Mouse (Mus musculus): ENCODE results near the gene Polr2b. TPM values are rescaled to one million over a fixed set of nuclear protein-coding genes. Genes with fewer than 3 reads are reported as not detected.

The Polr2b gene
- polyA plus RNA-seq, 1 experiment from 2014 or later = 111 TPM

GRCm38 (mm10) chr5:77358347-77358746 is 48.4 kb downstream of the Polr2b start:
- 2% methylated on average over 10 of the region's 10 CpGs for WGBS
- H3K27me3 ChIP-seq (ENCODE audit: poor library complexity, severe bottlenecking) = peaks cover 34% of the 10 kb centered on the region
- H3K4me1 ChIP-seq = peaks cover 38% of the 10 kb centered on the region
- H3K4me3 ChIP-seq = peak overlapping the region; percentile 53
- H3K27ac ChIP-seq = peak overlapping the region; percentile 76
- H3K9me3 ChIP-seq = no peaks in the 10 kb centered on the region
- DNase-seq (ENCODE audit: extremely low spot score, low spot score) = peak; percentile 56
- no peaks in the 10 kb centered on the region for H3K36me3 ChIP-seq (replicated peaks)

- no peak for DNase-seq (ENCODE audit: extremely low spot score, low spot score)
- Histone ChIP-seq H3K9me3 (no peaks in the 10 kb centered on the region), H3K27ac (no peak overlapping the region), H3K4me3 (no peak overlapping the region), H3K36me3 (replicated peaks) (no peaks in the 10 kb centered on the region), H3K27me3 (ENCODE audit: poor library complexity, severe bottlenecking) (peaks cover 32% of the 10 kb centered on the region), H3K4me1 (peaks cover 26% of the 10 kb centered on the region)
- WGBS = 93% methylated on average over 4 of the region's 4 CpGs
Observed at GRCm38 (mm10) chr5:77359971-77360370, 50.0 kb downstream of the Polr2b start.

- H3K27me3 ChIP-seq (ENCODE audit: poor library complexity, severe bottlenecking) = peaks cover 21% of the 10 kb centered on the region
- no peak overlapping the region for H3K27ac ChIP-seq
- H3K9me3 ChIP-seq = no peaks in the 10 kb centered on the region
- no peaks in the 10 kb centered on the region for H3K36me3 ChIP-seq (replicated peaks)
- no peak for DNase-seq (ENCODE audit: extremely low spot score, low spot score)
- WGBS = 81% methylated on average over 4 of the region's 4 CpGs
- peaks cover 20% of the 10 kb centered on the region for H3K4me1 ChIP-seq
- H3K4me3 ChIP-seq = no peak overlapping the region
Observed at GRCm38 (mm10) chr5:77361006-77361405, 51.1 kb downstream of the Polr2b start.

GRCm38 (mm10) chr5:77362120-77362519 is 52.2 kb downstream of the Polr2b start:
- Histone ChIP-seq H3K4me1 (peaks cover 17% of the 10 kb centered on the region), H3K36me3 (replicated peaks) (no peaks in the 10 kb centered on the region), H3K9me3 (no peaks in the 10 kb centered on the region), H3K27me3 (ENCODE audit: poor library complexity, severe bottlenecking) (peaks cover 15% of the 10 kb centered on the region), H3K27ac (no peak overlapping the region), H3K4me3 (no peak overlapping the region)
- WGBS = 69% methylated on average over 3 of the region's 3 CpGs
- no peak for DNase-seq (ENCODE audit: extremely low spot score, low spot score)

- peaks cover 2% of the 10 kb centered on the region for H3K4me1 ChIP-seq
- 90% methylated on average over 6 of the region's 6 CpGs for WGBS
- H3K27me3 ChIP-seq (ENCODE audit: poor library complexity, severe bottlenecking) = peaks cover 19% of the 10 kb centered on the region
- no peak overlapping the region for H3K27ac ChIP-seq
- no peaks in the 10 kb centered on the region for H3K36me3 ChIP-seq (replicated peaks)
- H3K9me3 ChIP-seq = no peaks in the 10 kb centered on the region
- no peak for DNase-seq (ENCODE audit: extremely low spot score, low spot score)
- no peak overlapping the region for H3K4me3 ChIP-seq
Observed at GRCm38 (mm10) chr5:77363650-77364049, 53.7 kb downstream of the Polr2b start.

- Histone ChIP-seq H3K36me3 (replicated peaks) (no peaks in the 10 kb centered on the region), H3K27me3 (ENCODE audit: poor library complexity, severe bottlenecking) (peaks cover 20% of the 10 kb centered on the region), H3K27ac (no peak overlapping the region), H3K4me1 (no peaks in the 10 kb centered on the region), H3K4me3 (no peak overlapping the region), H3K9me3 (no peaks in the 10 kb centered on the region)
- DNase-seq (ENCODE audit: extremely low spot score, low spot score) = no peak
- WGBS = 97% methylated on average over 3 of the region's 3 CpGs
Observed at GRCm38 (mm10) chr5:77364443-77365038, 54.6 kb downstream of the Polr2b start.

GRCm38 (mm10) chr5:77366313-77366712 is 56.4 kb downstream of the Polr2b start:
- DNase-seq (ENCODE audit: extremely low spot score, low spot score) = no peak
- 89% methylated on average over 8 of the region's 8 CpGs for WGBS
- H3K4me1 ChIP-seq = no peaks in the 10 kb centered on the region
- H3K9me3 ChIP-seq = no peaks in the 10 kb centered on the region
- H3K27me3 ChIP-seq (ENCODE audit: poor library complexity, severe bottlenecking) = peaks cover 20% of the 10 kb centered on the region
- H3K36me3 ChIP-seq (replicated peaks) = no peaks in the 10 kb centered on the region
- H3K27ac ChIP-seq = no peak overlapping the region
- H3K4me3 ChIP-seq = no peak overlapping the region

- Histone ChIP-seq H3K36me3 (replicated peaks) (no peaks in the 10 kb centered on the region), H3K27ac (no peak overlapping the region), H3K4me1 (no peaks in the 10 kb centered on the region), H3K27me3 (ENCODE audit: poor library complexity, severe bottlenecking) (peaks cover 20% of the 10 kb centered on the region), H3K4me3 (no peak overlapping the region), H3K9me3 (no peaks in the 10 kb centered on the region)
- WGBS = 81% methylated on average over 1 of the region's 1 CpGs
- DNase-seq (ENCODE audit: extremely low spot score, low spot score) = no peak
Observed at GRCm38 (mm10) chr5:77367145-77367544, 57.2 kb downstream of the Polr2b start.

- peaks cover 3% of the 10 kb centered on the region for H3K4me1 ChIP-seq
- no peak overlapping the region for H3K27ac ChIP-seq
- DNase-seq (ENCODE audit: extremely low spot score, low spot score) = no peak
- H3K36me3 ChIP-seq (replicated peaks) = no peaks in the 10 kb centered on the region
- peaks cover 20% of the 10 kb centered on the region for H3K27me3 ChIP-seq (ENCODE audit: poor library complexity, severe bottlenecking)
- 59% methylated on average over 12 of the region's 12 CpGs for WGBS
- H3K4me3 ChIP-seq = no peak overlapping the region
- H3K9me3 ChIP-seq = no peaks in the 10 kb centered on the region
Observed at GRCm38 (mm10) chr5:77367682-77368081, 57.7 kb downstream of the Polr2b start.

GRCm38 (mm10) chr5:77368194-77368593 is 58.2 kb downstream of the Polr2b start:
- Histone ChIP-seq H3K27ac (no peak overlapping the region), H3K36me3 (replicated peaks) (no peaks in the 10 kb centered on the region), H3K27me3 (ENCODE audit: poor library complexity, severe bottlenecking) (peaks cover 20% of the 10 kb centered on the region), H3K9me3 (no peaks in the 10 kb centered on the region), H3K4me3 (no peak overlapping the region), H3K4me1 (peaks cover 6% of the 10 kb centered on the region)
- 36% methylated on average over 7 of the region's 7 CpGs for WGBS
- no peak for DNase-seq (ENCODE audit: extremely low spot score, low spot score)

GRCm38 (mm10) chr5:77369394-77369793 is 59.4 kb downstream of the Polr2b start:
- WGBS = 86% methylated on average over 5 of the region's 5 CpGs

GRCm38 (mm10) chr5:77370378-77370892 is 60.5 kb downstream of the Polr2b start:
- Histone ChIP-seq H3K9me3 (no peaks in the 10 kb centered on the region), H3K4me3 (no peak overlapping the region), H3K36me3 (replicated peaks) (no peaks in the 10 kb centered on the region), H3K27me3 (ENCODE audit: poor library complexity, severe bottlenecking) (peaks cover 20% of the 10 kb centered on the region), H3K4me1 (peaks cover 6% of the 10 kb centered on the region), H3K27ac (no peak overlapping the region)
- DNase-seq (ENCODE audit: extremely low spot score, low spot score) = no peak
- WGBS = 85% methylated on average over 5 of the region's 5 CpGs

More at GRCm38 (mm10) chr5:77369394-77369793, 59.4 kb downstream of the Polr2b start:
- no peaks in the 10 kb centered on the region for H3K36me3 ChIP-seq (replicated peaks)
- DNase-seq (ENCODE audit: extremely low spot score, low spot score) = no peak
- H3K27ac ChIP-seq = no peak overlapping the region
- H3K9me3 ChIP-seq = no peaks in the 10 kb centered on the region
- H3K27me3 ChIP-seq (ENCODE audit: poor library complexity, severe bottlenecking) = peaks cover 20% of the 10 kb centered on the region
- H3K4me3 ChIP-seq = no peak overlapping the region
- H3K4me1 ChIP-seq = peaks cover 6% of the 10 kb centered on the region

GRCm38 (mm10) chr5:77372242-77372641 is 62.3 kb downstream of the Polr2b start:
- Histone ChIP-seq H3K9me3 (no peaks in the 10 kb centered on the region), H3K27ac (no peak overlapping the region), H3K27me3 (ENCODE audit: poor library complexity, severe bottlenecking) (peaks cover 14% of the 10 kb centered on the region), H3K36me3 (replicated peaks) (no peaks in the 10 kb centered on the region), H3K4me3 (no peak overlapping the region), H3K4me1 (peaks cover 6% of the 10 kb centered on the region)
- WGBS = 85% methylated on average over 7 of the region's 7 CpGs
- no peak for DNase-seq (ENCODE audit: extremely low spot score, low spot score)
